Mouse (Mus musculus) monocyte, adult 5-6 weeks (primary cell): ENCODE measurements around the gene Gpat3. TPM values are rescaled to one million over a fixed set of nuclear protein-coding genes. Genes with fewer than 3 reads are reported as not detected.

ENCODE experiments used
- ATAC-seq: fragments of 153-309, 156-312 bp; replicated peaks from 2 replicates; pipeline ENCODE4 v1.8.0; 2017; ENCODE audit warnings: mild to moderate bottlenecking; ENCODE audit not compliant: low TSS enrichment, insufficient number of reproducible peaks, severe bottlenecking, poor library complexity, low FRiP score
- total RNA-seq: library from RNA; stranded (forward); fragments of 200-1000, 200-491, 200-594 nt; gene quantifications from 3 replicates; pipeline ENCODE4 v1.2.3, GENCODE M21; 2017

Gene Gpat3
- total RNA-seq, 1 experiment from 2014 or later, result 2.1 TPM

GRCm38 (mm10) chr5:100853963-100854362 lies 8.4 kb downstream of the Gpat3 start:
- no peak for ATAC-seq

DNA sequence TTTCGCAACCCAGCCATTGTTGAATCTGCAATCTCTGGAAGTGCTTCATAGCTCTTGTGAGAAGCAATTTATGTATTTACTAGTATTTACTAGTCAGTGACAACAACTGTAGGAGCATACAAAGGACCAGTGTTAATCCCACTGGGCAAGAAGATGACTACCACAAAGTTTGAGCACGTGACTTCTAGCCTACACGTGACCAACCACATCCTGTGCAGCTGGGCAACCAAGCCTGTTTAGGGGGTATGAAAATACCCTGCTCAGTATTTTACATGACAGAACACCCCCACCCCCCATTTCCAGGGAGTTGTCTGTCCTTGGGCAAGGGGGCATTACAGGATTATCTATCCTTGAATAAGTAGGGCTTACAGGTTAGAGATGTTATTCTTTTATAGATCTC lies 11.0 kb downstream of the Gpat3 start:
- ATAC-seq, result no peak

DNA sequence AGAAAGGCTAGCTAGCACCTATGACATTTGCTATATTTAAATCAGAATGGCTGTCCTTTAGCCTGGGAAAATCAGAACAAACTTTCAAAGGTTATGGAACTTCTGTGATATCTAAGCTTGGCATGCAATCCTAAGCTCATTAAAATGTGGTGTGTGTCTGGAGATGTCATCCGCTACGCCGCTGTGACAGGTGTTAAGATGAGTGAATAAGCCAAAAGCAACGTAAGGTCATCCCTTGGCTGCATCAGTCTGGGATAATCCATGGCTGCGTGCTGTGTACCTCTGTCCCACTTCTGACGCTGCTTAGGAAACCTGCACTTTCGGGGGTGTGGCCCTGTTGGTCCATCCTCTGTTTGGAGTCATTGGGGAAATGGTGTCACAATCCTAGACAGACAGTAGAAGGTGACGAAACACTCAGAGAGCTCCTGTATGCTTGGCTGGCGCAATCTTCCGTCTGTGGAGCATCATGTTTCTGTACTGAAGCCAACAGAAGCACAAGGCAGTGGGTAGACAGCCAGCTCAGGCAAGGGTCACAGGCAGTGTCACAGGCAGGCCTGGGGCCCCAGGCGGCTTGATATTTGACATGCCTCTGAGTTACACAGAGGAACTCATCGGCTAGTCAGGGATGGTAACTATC lies 15.0 kb downstream of the Gpat3 start:
- ATAC-seq, result peak; percentile 87

- no peak for ATAC-seq
Observed at GRCm38 (mm10) chr5:100861140-100861539, 15.6 kb downstream of the Gpat3 start.

GRCm38 (mm10) chr5:100861811-100862210 lies 16.3 kb downstream of the Gpat3 start:
- no peak for ATAC-seq

GRCm38 (mm10) chr5:100863091-100863490 lies 17.6 kb downstream of the Gpat3 start:
- no peak for ATAC-seq

- no peak for ATAC-seq
Observed at GRCm38 (mm10) chr5:100864438-100864837, 18.9 kb downstream of the Gpat3 start.

DNA sequence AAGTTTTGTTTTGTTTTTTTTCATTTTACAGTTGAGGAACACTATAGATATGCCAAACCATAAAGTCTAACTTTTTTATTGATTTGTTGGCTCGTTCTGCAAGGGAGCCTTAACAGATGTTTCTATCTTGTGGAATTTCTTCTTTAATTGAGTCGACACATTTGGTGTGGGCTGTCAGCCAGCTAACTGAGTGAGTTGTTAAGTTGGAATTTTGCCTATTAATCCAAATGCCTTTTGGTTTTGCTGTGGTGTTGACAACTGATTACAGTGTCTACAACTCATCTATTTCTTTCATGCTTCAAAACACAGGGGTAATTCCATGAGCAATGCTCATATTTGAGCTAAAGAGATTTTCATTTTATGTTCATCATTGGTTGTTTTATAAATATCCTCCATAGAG lies 20.7 kb downstream of the Gpat3 start:
- no peak for ATAC-seq

GRCm38 (mm10) chr5:100869197-100869895 lies 23.8 kb downstream of the Gpat3 start:
- ATAC-seq, result no peak

- ATAC-seq, result peak; percentile 97
Observed at GRCm38 (mm10) chr5:100871987-100872386, 26.5 kb downstream of the Gpat3 start.

GRCm38 (mm10) chr5:100874721-100875120 lies 29.2 kb downstream of the Gpat3 start:
- ATAC-seq, result no peak

DNA sequence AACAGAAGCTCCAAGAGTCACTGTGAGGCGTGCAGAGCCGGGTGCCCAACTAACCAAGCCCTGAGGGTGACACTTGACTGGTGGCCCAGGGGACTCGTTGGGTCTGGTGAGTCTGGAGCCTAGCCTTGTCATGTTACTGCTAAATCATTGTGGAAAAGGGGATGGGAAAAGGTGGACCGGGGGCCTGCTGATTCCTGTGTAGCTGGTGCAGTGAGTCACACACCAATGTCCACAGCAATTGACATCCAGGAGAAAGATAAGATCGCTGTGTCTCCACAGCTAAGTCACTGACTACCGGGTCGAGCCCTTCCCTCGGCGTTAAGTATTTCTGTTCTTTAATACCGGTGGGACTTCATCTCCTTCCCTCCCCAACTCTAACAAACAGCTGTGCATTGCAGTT lies 29.7 kb downstream of the Gpat3 start:
- ATAC-seq, result no peak

- ATAC-seq, result no peak
Observed at GRCm38 (mm10) chr5:100877021-100877420, 31.5 kb downstream of the Gpat3 start.

- no peak for ATAC-seq
Observed at GRCm38 (mm10) chr5:100885216-100885615, 39.7 kb downstream of the Gpat3 start.

DNA sequence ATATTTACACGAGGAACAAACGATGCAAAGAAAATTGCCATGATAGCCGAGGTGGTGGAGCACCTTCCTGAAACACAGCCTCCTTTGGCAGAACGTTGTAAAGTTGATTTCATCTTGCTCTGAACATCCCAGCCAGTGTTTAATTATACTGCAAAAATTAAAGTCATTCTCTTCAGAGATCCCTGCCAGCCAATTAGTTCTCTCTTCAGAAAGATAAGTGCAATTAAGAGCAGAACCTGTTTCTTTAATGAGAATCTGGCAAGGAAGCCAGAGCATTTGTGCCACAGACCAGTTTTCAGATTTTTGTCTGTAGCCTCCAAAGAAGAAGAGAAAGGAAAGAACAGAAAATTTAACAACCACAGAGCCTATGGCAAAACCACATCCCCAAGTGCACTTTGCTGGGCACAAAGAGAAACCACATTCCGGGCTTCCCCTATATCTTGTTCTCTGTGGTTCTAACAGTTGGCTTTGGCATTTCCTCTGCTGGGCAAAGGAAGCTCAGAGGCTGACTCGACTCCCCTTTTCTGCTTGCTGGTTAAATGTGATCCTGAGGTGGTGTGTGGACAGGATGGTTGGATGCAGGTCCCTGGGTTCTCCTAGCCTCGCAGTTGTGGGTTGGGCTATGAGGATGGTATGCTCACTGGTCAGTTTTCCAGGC lies 40.9 kb downstream of the Gpat3 start:
- no peak for ATAC-seq

GRCm38 (mm10) chr5:100896199-100896598 lies 50.7 kb downstream of the Gpat3 start:
- no peak for ATAC-seq

DNA sequence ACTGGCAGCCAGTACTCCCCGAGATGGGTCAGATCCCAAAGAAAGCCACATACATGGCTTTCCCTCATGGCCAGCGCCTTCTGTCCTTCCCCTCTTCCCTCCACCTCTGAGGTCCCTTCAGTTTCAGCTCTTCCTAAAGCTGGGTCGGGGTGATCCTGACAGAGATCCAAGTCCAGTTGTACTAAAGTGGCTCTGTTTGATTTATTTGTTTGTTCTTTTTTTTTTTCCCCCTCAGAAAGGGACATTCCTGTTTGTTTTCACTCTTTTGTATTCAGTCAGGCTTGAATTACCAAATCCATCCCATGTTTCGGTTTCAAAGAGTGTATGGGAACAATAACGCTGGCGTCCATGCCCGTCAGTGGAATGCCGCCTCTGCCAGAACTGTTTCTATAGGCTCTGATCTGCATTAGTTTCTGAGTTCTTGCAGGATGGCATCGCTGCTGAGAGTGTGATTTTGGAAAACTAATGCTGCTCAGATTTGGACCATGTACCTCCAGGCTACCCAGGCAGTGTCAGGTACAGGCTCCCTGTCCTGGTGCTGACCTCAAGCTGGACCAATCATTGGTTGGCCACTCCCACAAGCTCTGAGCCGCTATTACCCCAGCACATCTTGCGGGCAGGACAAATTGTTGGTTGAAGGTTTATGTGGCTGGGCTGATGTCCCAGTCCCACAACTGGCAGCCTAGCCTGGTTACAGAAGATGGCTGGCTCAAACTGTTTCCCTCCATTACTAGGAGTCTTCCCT lies 54.4 kb downstream of the Gpat3 start:
- no peak for ATAC-seq

DNA sequence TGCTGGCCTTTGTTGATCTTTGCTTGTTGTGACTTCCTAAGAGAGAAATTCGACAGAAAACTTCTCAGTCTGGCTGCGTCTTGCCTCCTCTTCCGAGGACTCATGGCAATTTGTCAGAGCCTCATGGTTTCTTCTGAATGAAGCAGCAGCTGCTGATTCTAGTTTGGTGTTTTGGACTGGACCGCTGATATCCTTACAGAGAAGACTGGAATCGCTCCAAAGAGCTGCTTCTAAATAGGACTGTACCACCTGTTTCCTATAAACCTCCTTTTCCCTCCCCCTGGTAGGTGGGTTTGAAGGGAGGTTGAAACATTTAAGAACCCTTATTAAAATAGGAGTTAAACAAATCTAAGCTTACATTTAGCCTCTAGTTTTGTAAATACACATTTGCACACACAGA lies 55.5 kb downstream of the Gpat3 start:
- ATAC-seq, result no peak

DNA sequence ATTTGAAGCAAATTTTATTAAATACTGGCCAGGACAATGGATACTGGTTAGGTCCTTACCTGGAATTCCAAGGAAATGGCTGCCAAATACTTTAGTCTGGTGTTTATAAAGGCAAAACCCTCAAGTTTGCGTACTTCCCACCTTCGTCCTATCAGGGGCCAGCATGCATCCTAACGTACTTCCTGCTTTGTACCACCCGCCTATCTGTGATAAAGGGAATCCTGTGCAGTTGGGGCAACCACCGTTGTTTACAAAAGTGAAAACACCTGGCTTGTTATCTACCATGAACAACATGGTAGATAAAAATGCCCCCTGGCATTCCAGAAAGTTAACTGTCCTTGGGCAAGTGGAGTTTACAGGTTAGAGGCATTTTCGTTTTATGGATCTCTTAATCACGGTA lies 63.0 kb downstream of the Gpat3 start:
- no peak for ATAC-seq
